Mouse (Mus musculus): ENCODE results near the gene Olfr690.
"Not testable (repeated sequence)": the region's sequence is repeated elsewhere in the genome, so short reads cannot be mapped to it uniquely, and the experiment has no call there.

The Olfr690 gene

GRCm38 (mm10) chr7:105334004-105334403 lies at the start of gene Olfr690:
Gene Olfr690, minus strand, starts transcription at chr7:105334104.
- no peak for DNase-seq (ENCODE audit: low spot score)

GRCm38 (mm10) chr7:105380329-105380728 lies 46.4 kb upstream of the Olfr690 start:
- DNase-seq (ENCODE audit: low spot score), result no peak

- no peak for DNase-seq (ENCODE audit: low spot score)
Measured at GRCm38 (mm10) chr7:105374866-105375265, 41.0 kb upstream of the Olfr690 start, which contains the start of gene Gm5901. Gene Gm5901, plus strand, starts transcription at chr7:105375038.

GRCm38 (mm10) chr7:105373976-105374375 lies 40.1 kb upstream of the Olfr690 start:
- no peak for DNase-seq (ENCODE audit: low spot score)

- DNase-seq (ENCODE audit: low spot score), result no peak
Measured at GRCm38 (mm10) chr7:105373509-105373908, 39.6 kb upstream of the Olfr690 start.

- DNase-seq (ENCODE audit: low spot score), result no peak
Measured at GRCm38 (mm10) chr7:105372912-105373311, 39.0 kb upstream of the Olfr690 start.

GRCm38 (mm10) chr7:105368521-105368920 lies 34.6 kb upstream of the Olfr690 start:
- no peak for DNase-seq (ENCODE audit: low spot score)

GRCm38 (mm10) chr7:105367930-105368329 lies 34.0 kb upstream of the Olfr690 start, which contains the start of gene Olfr692:
Gene Olfr692, plus strand, starts transcription at chr7:105368230.
- DNase-seq (ENCODE audit: low spot score), result no peak

GRCm38 (mm10) chr7:105367268-105367667 lies 33.4 kb upstream of the Olfr690 start:
- DNase-seq (ENCODE audit: low spot score), result no peak

GRCm38 (mm10) chr7:105361713-105362112 lies 27.8 kb upstream of the Olfr690 start:
- DNase-seq (ENCODE audit: low spot score), result no peak

GRCm38 (mm10) chr7:105356487-105356886 lies 22.6 kb upstream of the Olfr690 start:
- DNase-seq (ENCODE audit: low spot score), result not testable (repeated sequence)

GRCm38 (mm10) chr7:105356064-105356463 lies 22.2 kb upstream of the Olfr690 start:
- not testable (repeated sequence) for DNase-seq (ENCODE audit: low spot score)

GRCm38 (mm10) chr7:105342752-105343151 lies 8.8 kb upstream of the Olfr690 start:
- no peak for DNase-seq (ENCODE audit: low spot score)

GRCm38 (mm10) chr7:105342170-105342569 lies 8.3 kb upstream of the Olfr690 start, which contains the start of gene Olfr691:
Gene Olfr691, minus strand, starts transcription at chr7:105342270.
- no peak for DNase-seq (ENCODE audit: low spot score)

- no peak for DNase-seq (ENCODE audit: low spot score)
Measured at GRCm38 (mm10) chr7:105325302-105325701, 8.6 kb downstream of the Olfr690 start.

GRCm38 (mm10) chr7:105310865-105311264 lies 23.0 kb downstream of the Olfr690 start, which contains the start of gene Olfr689:
Gene Olfr689, plus strand, starts transcription at chr7:105311165.
- no peak for DNase-seq (ENCODE audit: low spot score)

- DNase-seq (ENCODE audit: low spot score), result no peak
Measured at GRCm38 (mm10) chr7:105290051-105290450, 43.9 kb downstream of the Olfr690 start.

- DNase-seq (ENCODE audit: low spot score), result no peak
Measured at GRCm38 (mm10) chr7:105287795-105288194, 46.1 kb downstream of the Olfr690 start, which contains the start of gene Olfr688. Gene Olfr688, plus strand, starts transcription at chr7:105288095.

All from lung, postnatal 25 days (tissue).